In genomic region chr16:35738096-35738767, GRCm38 (mm10) we compare ENCODE assay signal across 12 mouse cellular contexts. TPM values are rescaled to one million over a fixed set of nuclear protein-coding genes. Genes with fewer than 3 reads are reported as not detected.
DNase-seq lines count a peak whose midpoint lies in the region; ATAC-seq and TF ChIP-seq lines count a peak whose summit lies in the region.
"Had no signal": no experiment of that assay in that cellular context is flagged by ENCODE, and none has a peak within 500 bp of the region (broad histone marks: within the 10 kb centered on the region; RNA-seq: fewer than 3 reads in every experiment).

No protein-coding gene starts in this region.

- H3K27ac ChIP-seq in forebrain, embryonic 16.5 days (ENCODE audit: low read length): no peak overlapping the region
- H3K27ac ChIP-seq in forebrain, postnatal 0 days (ENCODE audit: low read depth, low read length): no peak overlapping the region
- no peak overlapping the region for H3K27ac ChIP-seq in hindbrain, embryonic 14.5 days
- H3K27ac ChIP-seq in neural tube, embryonic 13.5 days (replicated peaks): no peak overlapping the region

- H3K4me3 ChIP-seq in forebrain, embryonic 16.5 days (replicated peaks; ENCODE audit: low read length): no peak overlapping the region
- H3K4me3 ChIP-seq in forebrain, postnatal 0 days (ENCODE audit: low read depth, low read length): no peak overlapping the region
- no peak overlapping the region for H3K4me3 ChIP-seq in hindbrain, embryonic 14.5 days (replicated peaks; ENCODE audit: low read length)
- H3K4me3 ChIP-seq in neural tube, embryonic 13.5 days: no peak overlapping the region

- no peak for DNase-seq in forebrain, postnatal 0 days
- peak; percentile 18 for DNase-seq in lung, postnatal 10 days
- no peak for DNase-seq in lung, postnatal 4 days
- DNase-seq in hindbrain, embryonic 14.5 days (ENCODE audit: low spot score): no peak
- no peak for DNase-seq in cerebellum, adult 8-10 months
- DNase-seq: adrenal gland, postnatal 10 days; cerebellum, adult 18-20 months; thymus, postnatal 14 days had no signal

- peaks cover 8% of the 10 kb centered on the region for H3K4me1 ChIP-seq in forebrain, embryonic 16.5 days (replicated peaks; ENCODE audit: control insufficient read depth, insufficient read depth, low read length)
- no peaks in the 10 kb centered on the region for H3K4me1 ChIP-seq in forebrain, postnatal 0 days (ENCODE audit: insufficient read depth)
- H3K4me1 ChIP-seq in hindbrain, embryonic 14.5 days (replicated peaks; ENCODE audit: control insufficient read depth, insufficient read depth, low read length): peaks cover 5% of the 10 kb centered on the region; the same call in 1 of the 2 replicates
- H3K4me1 ChIP-seq in neural tube, embryonic 13.5 days (replicated peaks): peaks cover 19% of the 10 kb centered on the region

- no peaks in the 10 kb centered on the region for H3K27me3 ChIP-seq in forebrain, embryonic 16.5 days (replicated peaks; ENCODE audit: control insufficient read depth, insufficient read depth, low read length)
- H3K27me3 ChIP-seq in forebrain, postnatal 0 days (ENCODE audit: insufficient read depth, low read length): no peaks in the 10 kb centered on the region
- no peaks in the 10 kb centered on the region for H3K27me3 ChIP-seq in hindbrain, embryonic 14.5 days (ENCODE audit: control insufficient read depth, insufficient read depth, low read length)
- no peaks in the 10 kb centered on the region for H3K27me3 ChIP-seq in neural tube, embryonic 13.5 days

- no peaks in the 10 kb centered on the region for H3K36me3 ChIP-seq in forebrain, embryonic 16.5 days (ENCODE audit: control insufficient read depth, insufficient read depth)
- H3K36me3 ChIP-seq in forebrain, postnatal 0 days (ENCODE audit: insufficient read depth): peaks cover 4% of the 10 kb centered on the region; the same call in 1 of the 2 replicates
- peaks cover 12% of the 10 kb centered on the region; the same call in 1 of the 2 replicates for H3K36me3 ChIP-seq in hindbrain, embryonic 14.5 days (replicated peaks; ENCODE audit: control insufficient read depth, insufficient read depth)
- H3K36me3 ChIP-seq in neural tube, embryonic 13.5 days: no peaks in the 10 kb centered on the region

- ATAC-seq in forebrain, embryonic 16.5 days: peak; percentile 53; the same call in 1 of the 2 replicates
- no peak for ATAC-seq in forebrain, postnatal 0 days
- ATAC-seq in hindbrain, embryonic 14.5 days (ENCODE audit: low FRiP score): peak; percentile 37; the same call in 1 of the 2 replicates
- peak; percentile 66 for ATAC-seq in neural tube, embryonic 13.5 days (ENCODE audit: low read depth)
- ATAC-seq in granulocyte monocyte progenitor cell, adult 5-6 weeks (replicated peaks; ENCODE audit: poor library complexity, severe bottlenecking): no peak
- ATAC-seq: inflammation-experienced regulatory T-cells, adult 6 months had no signal

- WGBS in forebrain, embryonic 16.5 days: 59% methylated on average over 7 of the region's 7 CpGs
- 60% methylated on average over 7 of the region's 7 CpGs for WGBS in forebrain, postnatal 0 days
- WGBS in hindbrain, embryonic 14.5 days: 62% methylated on average over 7 of the region's 7 CpGs
- WGBS in neural tube, embryonic 13.5 days: 63% methylated on average over 7 of the region's 7 CpGs

- no peaks in the 10 kb centered on the region for H3K9me3 ChIP-seq in forebrain, embryonic 16.5 days (ENCODE audit: control insufficient read depth, low read length)
- no peaks in the 10 kb centered on the region for H3K9me3 ChIP-seq in forebrain, postnatal 0 days (ENCODE audit: low read length)
- no peaks in the 10 kb centered on the region for H3K9me3 ChIP-seq in hindbrain, embryonic 14.5 days (ENCODE audit: control insufficient read depth, low read length)
- no peaks in the 10 kb centered on the region for H3K9me3 ChIP-seq in neural tube, embryonic 13.5 days

- no peak overlapping the region for H3K9ac ChIP-seq in forebrain, embryonic 16.5 days (replicated peaks; ENCODE audit: low read depth, low read length)
- no peak overlapping the region for H3K9ac ChIP-seq in forebrain, postnatal 0 days
- H3K9ac ChIP-seq in hindbrain, embryonic 14.5 days: no peak overlapping the region
- H3K9ac ChIP-seq in neural tube, embryonic 13.5 days: no peak overlapping the region

- no peak overlapping the region for H3K4me2 ChIP-seq in forebrain, embryonic 16.5 days (ENCODE audit: low read length)
- H3K4me2 ChIP-seq in forebrain, postnatal 0 days (ENCODE audit: low read depth): no peak overlapping the region
- no peak overlapping the region for H3K4me2 ChIP-seq in hindbrain, embryonic 14.5 days (replicated peaks)
- H3K4me2 ChIP-seq in neural tube, embryonic 13.5 days: no peak overlapping the region

- no peak for TF ChIP-seq CTCF in forebrain, postnatal 0 days (IDR thresholded peaks at IDR 0.05; ENCODE audit: low read depth)

RNA-seq across cellular contexts. Expression of gene Dirc2, which starts 30.9 kb away (rescaled TPM):
- 36.4 and 40.1 TPM in 2 replicates for polyA plus RNA-seq in forebrain, embryonic 16.5 days (2015; fragmentation: Nextera tagmentation; extraction: Ambion mirVana)
- 80.9 and 90.9 TPM in 2 replicates for total RNA-seq in forebrain, postnatal 0 days (2014; rRNA removed)
- polyA plus RNA-seq in forebrain, postnatal 0 days (2015; fragmentation: Nextera tagmentation; extraction: Ambion mirVana): 41.6 and 50.1 TPM in 2 replicates
- 44.9 and 56.2 TPM in 2 replicates for polyA plus RNA-seq in hindbrain, embryonic 14.5 days (2014; fragmentation: Nextera tagmentation; extraction: Ambion mirVana)
- polyA plus RNA-seq in neural tube, embryonic 13.5 days (2015; fragmentation: Nextera tagmentation; extraction: Ambion mirVana): 30.6 and 33.7 TPM in 2 replicates
- 24.9 and 31.7 TPM in 2 replicates for total RNA-seq in granulocyte monocyte progenitor cell, adult 5-6 weeks (2014; fragmentation: Nextera tagmentation)
- total RNA-seq in granulocyte monocyte progenitor cell, adult 5-6 weeks (2017): 15.8 and 21.1 TPM in 2 replicates

RNA-seq across cellular contexts. Expression of gene Hspbap1, which starts 31.9 kb away (rescaled TPM):
- polyA plus RNA-seq in forebrain, embryonic 16.5 days (2015; fragmentation: Nextera tagmentation; extraction: Ambion mirVana): 21.8 and 25.5 TPM in 2 replicates
- 7.2 and 8.2 TPM in 2 replicates for total RNA-seq in forebrain, postnatal 0 days (2014; rRNA removed)
- polyA plus RNA-seq in forebrain, postnatal 0 days (2015; fragmentation: Nextera tagmentation; extraction: Ambion mirVana): 5.1 and 6.8 TPM in 2 replicates
- polyA plus RNA-seq in hindbrain, embryonic 14.5 days (2014; fragmentation: Nextera tagmentation; extraction: Ambion mirVana): 15.1 and 17.3 TPM in 2 replicates
- 18.2 and 18.3 TPM in 2 replicates for polyA plus RNA-seq in neural tube, embryonic 13.5 days (2015; fragmentation: Nextera tagmentation; extraction: Ambion mirVana)
- 3.0 and 7.8 TPM in 2 replicates for total RNA-seq in granulocyte monocyte progenitor cell, adult 5-6 weeks (2014; fragmentation: Nextera tagmentation)
- total RNA-seq in granulocyte monocyte progenitor cell, adult 5-6 weeks (2017): 5.6 and 7.4 TPM in 2 replicates

Comparison
In these comparisons a context has a peak if more than half of its experiments do, and no peak if none do; other contexts are left out.
1. ATAC-seq: peak in forebrain, embryonic 16.5 days (single experiment), hindbrain, embryonic 14.5 days (single experiment) and neural tube, embryonic 13.5 days (single experiment); none in forebrain, postnatal 0 days (single experiment) and granulocyte monocyte progenitor cell, adult 5-6 weeks (single experiment).